Mouse (Mus musculus): ENCODE data around the gene Fbxo39.
"Not testable (repeated sequence)": the region's sequence is repeated elsewhere in the genome, so short reads cannot be mapped to it uniquely, and the experiment has no call there.

Gene Fbxo39

GRCm38 (mm10) chr11:72311355-72312001, 2.8 kb upstream of the Fbxo39 start:
- no peak for DNase-seq (ENCODE audit: low read depth, low spot score)

GRCm38 (mm10) chr11:72318026-72318425, 3.8 kb downstream of the Fbxo39 start:
- no peak for DNase-seq (ENCODE audit: low read depth, low spot score)

- DNase-seq (ENCODE audit: low read depth, low spot score): no peak
These were observed 10.2 kb downstream of the Fbxo39 start for GRCm38 (mm10) chr11:72324431-72324830.

GRCm38 (mm10) chr11:72325701-72326100, 11.5 kb downstream of the Fbxo39 start:
- DNase-seq (ENCODE audit: low read depth, low spot score): no peak

GRCm38 (mm10) chr11:72332951-72333667, 18.9 kb downstream of the Fbxo39 start:
- no peak for DNase-seq (ENCODE audit: low read depth, low spot score)

GRCm38 (mm10) chr11:72334653-72335052, 20.4 kb downstream of the Fbxo39 start:
- no peak for DNase-seq (ENCODE audit: low read depth, low spot score)

GRCm38 (mm10) chr11:72336726-72337125, 22.5 kb downstream of the Fbxo39 start:
- DNase-seq (ENCODE audit: low read depth, low spot score): no peak

- DNase-seq (ENCODE audit: low read depth, low spot score): no peak
These were observed 24.2 kb downstream of the Fbxo39 start for GRCm38 (mm10) chr11:72338437-72338871.

- DNase-seq (ENCODE audit: low read depth, low spot score): no peak
These were observed 25.5 kb downstream of the Fbxo39 start for GRCm38 (mm10) chr11:72339716-72340115.

- peak; percentile 58 for DNase-seq (ENCODE audit: low read depth, low spot score)
These were observed 28.4 kb downstream of the Fbxo39 start for GRCm38 (mm10) chr11:72342549-72343237.

GRCm38 (mm10) chr11:72343238-72343625, 29.0 kb downstream of the Fbxo39 start:
- DNase-seq (ENCODE audit: low read depth, low spot score): not testable (repeated sequence)

- DNase-seq (ENCODE audit: low read depth, low spot score): no peak
These were observed 29.7 kb downstream of the Fbxo39 start for GRCm38 (mm10) chr11:72343904-72344303.

GRCm38 (mm10) chr11:72344486-72344885, 30.2 kb downstream of the Fbxo39 start:
- DNase-seq (ENCODE audit: low read depth, low spot score): no peak

- no peak for DNase-seq (ENCODE audit: low read depth, low spot score)
These were observed 34.3 kb downstream of the Fbxo39 start for GRCm38 (mm10) chr11:72348563-72348962.

GRCm38 (mm10) chr11:72349016-72349415, 34.8 kb downstream of the Fbxo39 start:
- no peak for DNase-seq (ENCODE audit: low read depth, low spot score)

- DNase-seq (ENCODE audit: low read depth, low spot score): no peak
These were observed 35.4 kb downstream of the Fbxo39 start for GRCm38 (mm10) chr11:72349652-72350051.

GRCm38 (mm10) chr11:72352272-72352671, 38.0 kb downstream of the Fbxo39 start:
- DNase-seq (ENCODE audit: low read depth, low spot score): no peak

- DNase-seq (ENCODE audit: low read depth, low spot score): no peak
These were observed 38.9 kb downstream of the Fbxo39 start for GRCm38 (mm10) chr11:72353186-72353585.

GRCm38 (mm10) chr11:72354971-72355728, 40.9 kb downstream of the Fbxo39 start:
- no peak for DNase-seq (ENCODE audit: low read depth, low spot score)

GRCm38 (mm10) chr11:72361385-72362346, 47.4 kb downstream of the Fbxo39 start:
- no peak for DNase-seq (ENCODE audit: low read depth, low spot score)

- DNase-seq (ENCODE audit: low read depth, low spot score): no peak
These were observed 48.1 kb downstream of the Fbxo39 start, which contains the start of gene Tekt1 for GRCm38 (mm10) chr11:72362347-72362741. Gene Tekt1, minus strand, starts transcription at chr11:72362442.

All from retina, adult 2 months (tissue).